Mouse (Mus musculus) ES-Bruce4 (cell line): ENCODE results near the gene Mex3d.

ENCODE experiments used
- CTCF ChIP-seq: IDR thresholded peaks from one replicate; pipeline ENCODE4 v1.8.1; 2011; ENCODE audit warnings: low read depth, low read length
- EP300 ChIP-seq: IDR thresholded peaks from 2 replicates; pipeline ENCODE4 v1.6.1; 2011; ENCODE audit warnings: low read depth, low read length; ENCODE audit not compliant: insufficient read depth
- POLR2A ChIP-seq: IDR thresholded peaks from one replicate; pipeline ENCODE4 v1.8.1; 2011; ENCODE audit warnings: low read length; ENCODE audit not compliant: insufficient read depth

- TF ChIP-seq CTCF, result no peak
- TF ChIP-seq POLR2A, result no peak
- no peak for TF ChIP-seq EP300
These were observed 30.7 kb downstream of the Mex3d start for GRCm38 (mm10) chr10:80356737-80357136.
